Mouse (Mus musculus) adrenal gland (tissue): ENCODE data around the gene Tnrc18.

Experiments used
- intact Hi-C: fragments of 180-260 bp; cut with DNase I; formaldehyde crosslinking; loops from one replicate; pipeline ENCODE4 v1.15.1; 2025

Tnrc18 gene

DNA sequence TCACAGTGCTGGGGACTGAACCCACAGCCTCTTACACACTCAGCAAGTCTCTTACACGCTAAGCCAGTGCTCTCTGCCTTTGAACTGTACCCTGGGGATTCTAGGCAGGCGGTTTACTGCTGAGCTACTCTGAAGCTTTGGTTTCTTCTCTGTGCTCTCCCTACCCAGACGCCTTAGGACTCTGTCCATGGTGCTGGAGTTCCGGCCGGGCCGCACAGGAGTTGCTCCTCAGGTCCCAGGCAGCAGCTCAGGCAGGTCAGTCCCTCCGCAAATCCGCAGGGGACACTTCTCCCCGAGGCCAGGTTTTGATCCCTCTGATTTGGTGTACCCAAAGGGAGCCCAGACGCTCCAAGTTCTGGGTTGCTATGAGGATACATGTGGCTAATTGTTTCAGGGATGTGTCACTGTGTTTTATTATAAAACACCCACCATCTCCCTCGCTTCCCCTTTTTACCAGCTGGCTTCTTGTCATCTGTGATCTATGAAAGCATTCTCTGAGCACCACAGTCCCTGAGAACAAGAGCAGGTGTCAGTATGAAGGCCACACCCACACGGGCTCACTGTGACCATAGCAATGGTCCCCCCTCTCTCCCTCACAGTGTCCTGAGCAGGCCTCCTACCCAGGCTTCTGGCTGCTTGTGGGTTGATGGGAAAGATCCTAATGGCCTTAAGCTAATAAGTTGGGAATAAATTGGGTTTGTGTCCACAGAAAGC, 122.7 kb downstream of the Tnrc18 start:
- intact Hi-C loops, result no loop called here

DNA sequence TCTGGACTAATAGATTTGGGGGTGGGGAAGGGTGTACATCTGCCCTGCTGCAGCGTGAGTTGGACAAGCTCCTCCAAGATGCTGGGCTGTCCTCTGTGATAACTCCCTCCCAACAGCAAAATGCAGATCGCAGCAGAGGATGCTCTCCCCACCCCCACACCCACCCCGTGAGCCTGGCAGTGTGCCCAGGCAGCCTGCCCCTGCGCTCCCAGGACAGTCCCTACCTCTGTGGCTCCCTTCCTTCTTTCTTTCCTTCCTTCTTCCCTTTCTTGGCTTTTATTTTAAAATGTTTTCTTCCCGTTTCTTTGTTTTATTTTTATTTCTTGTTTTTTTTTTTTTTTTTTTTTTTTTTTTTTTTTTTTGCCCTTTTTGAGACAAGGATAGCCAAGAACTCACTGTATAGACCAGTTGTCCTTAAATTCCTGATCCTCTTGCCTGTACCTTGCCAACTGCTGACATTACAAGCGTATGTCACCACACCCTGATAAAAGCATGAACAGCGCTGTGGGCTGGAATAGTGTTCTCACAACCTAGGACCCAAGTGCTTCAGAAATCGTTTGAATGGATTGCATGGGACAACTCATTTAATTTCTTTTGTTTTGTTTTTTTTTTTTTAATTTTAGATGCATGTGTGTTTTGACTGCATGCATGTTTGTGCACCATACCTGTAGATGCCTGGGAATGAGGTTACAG, 123.6 kb downstream of the Tnrc18 start:
- intact Hi-C loops, result no loop called here

DNA sequence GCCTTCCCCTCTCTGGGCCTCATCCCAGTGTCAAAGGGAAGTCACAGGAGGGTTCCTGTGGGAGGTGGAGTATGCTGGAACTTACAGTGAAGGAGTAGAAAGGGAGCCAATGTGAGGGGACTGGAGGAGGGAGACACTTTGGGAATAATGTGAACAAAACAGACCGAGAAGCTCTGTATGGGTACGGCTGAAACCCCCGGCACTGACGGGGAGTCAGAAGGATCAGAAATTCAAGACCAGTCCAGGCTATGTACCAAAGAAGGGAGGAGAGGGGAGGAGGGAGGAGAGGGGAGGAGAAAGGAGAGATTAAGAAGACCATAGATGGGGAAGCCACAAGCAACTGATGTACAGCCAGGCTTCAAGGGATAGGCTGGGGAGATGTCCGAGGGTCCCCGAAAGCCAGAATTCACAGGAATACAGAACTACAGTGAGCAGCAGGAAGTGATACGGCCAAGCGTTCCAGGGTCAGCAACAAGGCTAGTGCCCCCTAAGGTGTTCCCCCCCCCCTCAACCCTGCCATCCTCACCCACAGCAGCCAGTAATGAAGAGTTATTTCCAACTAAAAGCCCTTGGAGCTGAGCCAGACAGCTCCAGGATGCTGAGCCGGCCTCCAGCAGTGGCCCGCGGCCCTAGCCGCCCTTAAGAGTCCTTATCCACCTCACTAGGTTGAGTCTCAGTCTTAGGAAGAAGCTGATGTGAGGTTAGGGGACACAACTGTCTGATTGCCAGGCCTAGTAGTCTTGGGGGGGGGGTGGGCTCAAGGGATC, 124.3 kb downstream of the Tnrc18 start:
- intact Hi-C loops, result no loop called here

DNA sequence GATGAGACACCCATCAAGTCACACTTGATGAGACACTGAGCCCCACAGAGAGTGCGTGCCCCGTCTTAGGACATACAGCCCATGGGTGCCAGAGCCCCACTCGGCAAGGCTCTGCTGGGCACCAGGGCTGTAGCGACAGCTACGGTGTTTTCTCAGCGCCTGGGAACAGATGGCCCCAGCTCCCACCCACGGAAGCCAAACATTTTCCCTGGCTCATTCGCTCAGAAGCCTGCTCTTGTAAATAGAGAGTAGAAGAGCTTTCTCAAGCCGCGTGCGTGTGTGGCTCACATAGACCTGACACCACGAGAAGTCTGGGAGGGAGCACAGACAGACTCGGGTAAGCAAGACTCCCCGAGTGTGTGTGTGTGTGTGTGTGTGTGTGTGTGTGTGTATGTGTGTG, 125.2 kb downstream of the Tnrc18 start, which contains the start of gene Slc29a4:
TSS of gene Slc29a4 (plus strand) at position 265 of the 400 bp plus-strand sequence.
- intact Hi-C loops, result no loop called here

DNA sequence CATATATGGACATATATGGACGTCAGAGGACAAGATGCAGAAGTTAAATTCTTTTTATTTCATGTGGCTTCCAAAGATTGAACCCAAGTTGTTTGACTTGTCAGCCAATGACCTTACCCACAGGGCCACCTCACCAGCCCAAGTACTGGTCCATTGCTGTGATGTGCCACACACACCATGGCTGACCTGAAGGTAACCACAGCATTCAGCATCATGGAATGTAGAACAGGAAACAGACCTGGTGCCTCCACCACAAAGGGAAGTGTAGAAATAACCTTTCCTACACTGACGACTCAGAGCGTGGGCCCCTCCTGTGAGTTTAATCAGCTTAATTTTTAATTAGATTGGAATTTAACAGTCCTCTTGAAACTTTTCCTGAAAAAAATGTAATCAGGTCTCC, 127.1 kb downstream of the Tnrc18 start:
- intact Hi-C loops, result no loop called here

DNA sequence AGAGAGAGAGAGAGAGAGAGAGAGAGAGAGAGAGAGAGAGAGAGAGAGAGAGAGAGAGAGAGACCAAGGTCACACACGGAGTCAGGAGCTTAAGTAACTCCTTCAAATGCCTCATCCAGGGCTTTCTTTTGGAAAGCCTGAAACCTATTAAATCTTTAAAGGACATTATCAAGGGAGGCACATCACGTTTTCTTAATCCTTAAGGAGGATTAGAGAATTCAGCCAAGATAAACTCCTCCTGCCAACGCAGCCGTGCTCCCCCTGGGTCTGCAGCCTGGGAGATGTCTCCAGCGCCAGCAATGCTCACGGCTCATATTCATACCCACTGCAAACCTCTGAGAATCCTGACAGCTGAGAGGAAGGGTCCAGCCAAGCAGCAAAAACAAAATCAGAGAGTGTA, 128.6 kb downstream of the Tnrc18 start:
- intact Hi-C loops, result no loop called here

DNA sequence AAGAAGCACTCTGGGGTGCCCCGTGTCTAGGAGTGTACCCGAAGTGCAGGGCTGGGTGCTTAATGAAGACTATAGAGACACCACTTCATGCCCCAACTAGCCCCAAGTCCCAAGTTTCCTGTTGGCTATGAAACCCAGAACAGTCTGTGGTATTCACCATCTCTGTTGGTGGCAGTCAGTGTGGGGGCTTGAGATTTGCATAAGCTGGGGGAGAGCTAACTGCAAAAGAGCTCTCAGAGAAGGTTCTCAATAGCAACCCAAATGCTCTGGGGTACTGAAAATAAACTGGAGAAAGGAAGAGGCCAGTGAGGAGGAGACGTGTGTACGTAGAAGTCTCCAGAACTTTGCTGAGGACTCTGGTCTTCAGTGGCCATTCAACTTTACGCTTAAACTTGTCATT, 134.9 kb downstream of the Tnrc18 start:
- intact Hi-C loops, result no loop called here

DNA sequence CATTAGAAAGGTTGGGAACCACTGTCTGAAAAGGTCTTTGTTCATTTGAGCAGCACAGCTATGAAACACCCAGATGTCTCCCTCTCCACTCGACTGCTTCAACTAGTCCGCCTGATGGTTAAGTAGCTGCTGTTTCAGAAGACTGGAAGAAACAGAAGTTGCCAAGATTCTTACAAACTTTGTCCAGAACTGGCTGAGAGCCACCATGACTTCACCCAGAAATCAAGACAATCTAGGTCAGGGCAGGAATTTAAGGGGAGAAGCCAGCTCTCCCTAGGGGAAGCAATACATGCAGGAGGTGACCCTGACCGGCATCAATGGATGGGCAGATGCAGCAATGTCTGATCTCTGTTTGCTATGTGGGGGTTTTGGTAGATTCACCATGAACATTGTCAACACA, 135.6 kb downstream of the Tnrc18 start:
- intact Hi-C loops, result no loop called here

DNA sequence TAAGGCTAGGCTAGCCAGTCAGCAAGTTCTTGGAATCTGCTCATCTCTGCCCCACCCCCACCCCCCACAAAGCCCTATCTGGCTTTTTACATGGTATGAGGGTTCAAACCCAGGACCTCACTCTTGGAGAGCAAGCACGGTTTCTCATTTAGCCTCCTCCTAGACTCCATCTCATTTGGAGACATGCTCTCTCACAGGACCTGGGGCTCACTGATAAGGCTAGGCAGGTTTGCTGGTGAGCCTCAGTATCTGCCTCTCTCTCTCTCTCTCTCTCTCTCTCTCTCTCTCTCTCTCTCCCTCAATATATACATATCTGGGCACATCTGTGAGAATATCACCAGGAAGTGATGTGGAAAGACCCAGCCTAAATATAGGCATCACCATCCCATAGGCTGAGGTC, 138.4 kb downstream of the Tnrc18 start:
- intact Hi-C loops, result no loop called here

DNA sequence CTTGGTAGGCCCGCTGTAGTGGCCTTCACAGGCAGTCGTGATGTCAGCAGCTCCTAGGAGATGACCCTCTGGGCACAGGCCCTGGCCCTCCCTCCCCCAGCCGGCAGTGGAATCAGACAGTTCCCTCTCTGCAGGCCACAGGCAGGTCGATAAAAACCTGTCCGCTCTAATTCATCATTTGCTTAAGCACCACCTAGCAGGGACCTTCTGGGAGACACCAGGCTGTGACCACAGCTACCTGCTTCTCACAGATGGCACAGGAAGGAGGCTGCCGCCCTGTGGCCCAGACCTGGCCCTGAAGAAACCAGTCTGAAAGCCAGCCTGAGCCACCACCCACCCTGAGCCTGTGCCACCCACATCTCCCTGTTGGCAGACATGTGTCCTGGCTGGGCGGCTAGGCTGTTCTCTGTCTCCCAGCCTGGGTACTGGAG, 139.3 kb downstream of the Tnrc18 start:
- intact Hi-C loops, result no loop called here
